Mouse (Mus musculus) myocyte (in vitro differentiated cells): ENCODE data around the gene Nxpe4.

Source experiments
- CEBPB ChIP-seq: IDR thresholded peaks from 2 replicates; pipeline ENCODE4 v1.6.1; 2011; ENCODE audit warnings: mild to moderate bottlenecking, moderate library complexity; ENCODE audit not compliant: poor library complexity, insufficient read depth, severe bottlenecking
- E2F4 ChIP-seq: IDR thresholded peaks from one replicate; pipeline ENCODE4 v1.6.1; 2011; ENCODE audit warnings: mild to moderate bottlenecking, control low read depth, moderate library complexity; ENCODE audit not compliant: insufficient read depth
- MAX ChIP-seq: IDR thresholded peaks from one replicate; pipeline ENCODE4 v1.6.1; 2011; ENCODE audit warnings: low read depth, mild to moderate bottlenecking, control low read depth
- POLR2A ChIP-seq: IDR thresholded peaks from one replicate; pipeline ENCODE4 v1.6.1; 2011; ENCODE audit warnings: low read depth, mild to moderate bottlenecking, control low read depth, moderate library complexity; ENCODE audit not compliant: insufficient read length
- POLR2AphosphoS2 ChIP-seq: IDR thresholded peaks from one replicate; pipeline ENCODE4 v1.6.1; 2011; ENCODE audit warnings: low read depth, control low read depth; ENCODE audit not compliant: insufficient read length
- TCF12 ChIP-seq: IDR thresholded peaks from one replicate; pipeline ENCODE4 v1.6.1; 2011; ENCODE audit warnings: mild to moderate bottlenecking, control low read depth; ENCODE audit not compliant: poor library complexity, insufficient read depth, severe bottlenecking
- USF1 ChIP-seq: IDR thresholded peaks from one replicate; pipeline ENCODE4 v1.6.1; 2011; ENCODE audit warnings: low read depth, mild to moderate bottlenecking, control low read depth, moderate library complexity

DNA sequence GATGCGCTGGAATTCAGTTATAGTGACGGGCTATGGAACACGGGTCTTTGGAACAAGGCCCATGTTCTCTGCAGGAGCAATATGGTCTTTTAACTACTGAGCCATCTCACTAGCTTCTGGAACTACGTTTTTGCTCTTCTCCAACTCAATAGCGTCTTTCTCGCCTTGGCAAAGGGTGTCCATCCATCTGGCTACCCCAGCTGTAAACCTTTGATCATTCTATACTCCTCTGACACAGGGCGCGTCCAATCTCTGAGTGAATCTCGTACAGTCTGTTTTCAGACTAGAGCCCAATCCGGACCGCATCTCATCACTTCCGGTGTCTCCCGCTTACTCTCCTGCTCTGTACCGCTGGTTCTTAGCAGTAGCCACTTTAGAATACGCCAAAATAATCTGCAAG lies 115.0 kb downstream of the Nxpe4 start:
- TF ChIP-seq POLR2A = no peak
- TF ChIP-seq USF1 = no peak
- no peak for TF ChIP-seq E2F4
- TF ChIP-seq CEBPB = no peak
- no peak for TF ChIP-seq MAX
- no peak for TF ChIP-seq POLR2AphosphoS2
- TF ChIP-seq TCF12 = no peak
